Mouse (Mus musculus) central nervous system, embryonic 14 days (tissue): ENCODE data around the gene Ank. TPM values are rescaled to one million over a fixed set of nuclear protein-coding genes. Genes with fewer than 3 reads are reported as not detected.

Experiments
- polyA plus RNA-seq: library from polyadenylated mRNA; depleted of rRNA; stranded (reverse); fragments of >200 nt; gene quantifications from 2 replicates; pipeline ENCODE4 v1.2.3, GENCODE M21; 2012; rRNA removed

Gene Ank
- polyA plus RNA-seq = 28.0 and 29.2 TPM in 2 replicates

GRCm38 (mm10) chr15:27466131-27467080 lies at the start of gene Ank:
Gene Ank (plus strand): TSS chr15:27466677.

GRCm38 (mm10) chr15:27630601-27631383 lies 164.3 kb downstream of the Ank start, which contains the start of gene Otulin:
Gene Otulin (minus strand): TSS chr15:27630693.

Other genes with a start within 250 kb of the Ank start
- gene Otulin, start 164.0 kb downstream of the Ank start, polyA plus RNA-seq = 27.1 and 28.8 TPM in 2 replicates
- gene Otulinl, start 214.9 kb downstream of the Ank start, polyA plus RNA-seq = 4.9 and 6.6 TPM in 2 replicates